Mouse (Mus musculus) T-helper 2 cell (primary cell): ENCODE measurements at regions not wholly inside any gene's neighbourhood (a gene's known extent, or its start where the extent isn't known, plus 50 kb on each side); places are given as distances from the start of the nearest gene placed in this dataset.

Experiments used
- in situ Hi-C: fragments of 300-600 bp; cut with MboI, MseI; formaldehyde crosslinking; loops from one replicate; pipeline ENCODE4 v1.15.1; 2025; ENCODE audit warnings: high pct_unique_total_duplicates

DNA sequence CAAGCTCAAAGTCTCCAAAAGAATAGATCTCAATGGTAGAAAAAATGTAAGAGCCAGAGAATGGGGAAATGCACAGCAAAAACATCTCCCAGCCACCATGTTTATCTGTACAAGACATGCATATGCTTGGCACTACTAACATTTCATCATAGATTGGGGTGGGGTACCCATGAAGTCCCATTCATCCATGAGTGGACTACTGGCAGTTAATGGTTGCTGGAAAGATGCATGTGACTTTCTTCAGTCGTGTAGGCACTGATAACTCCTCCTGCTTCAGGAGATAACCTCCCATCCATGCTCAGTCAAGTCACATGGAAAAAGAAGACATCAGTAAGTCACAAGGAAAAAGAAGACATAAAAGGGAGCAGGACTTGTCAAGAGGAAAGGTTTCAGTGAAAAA is 65.3 kb downstream of the Lpar4 start:
- in situ Hi-C loops = no loop called here

GRCm38 (mm10) chrX:106986794-106987193 is 66.4 kb downstream of the Lpar4 start:
- in situ Hi-C loops = no loop called here

DNA sequence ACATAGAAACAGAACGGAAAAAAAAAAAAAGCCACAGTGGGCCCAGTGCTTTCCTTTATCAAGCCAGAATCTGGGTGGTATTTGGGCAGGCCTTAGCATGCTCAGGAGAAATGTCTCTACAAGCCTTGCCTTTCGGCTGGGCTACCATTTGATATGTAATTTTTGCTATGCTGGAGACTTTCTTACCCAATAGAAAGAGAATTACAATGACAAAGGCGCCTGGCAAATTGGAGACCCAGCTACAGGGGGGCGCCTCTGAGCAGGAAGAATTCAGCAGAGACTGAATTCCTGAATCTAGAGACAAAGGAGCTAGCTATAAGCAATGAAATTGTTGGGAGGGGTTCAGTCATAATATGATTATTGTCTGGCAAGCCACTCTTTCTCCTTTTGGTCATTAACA is 67.4 kb downstream of the Lpar4 start:
- in situ Hi-C loops = no loop called here

DNA sequence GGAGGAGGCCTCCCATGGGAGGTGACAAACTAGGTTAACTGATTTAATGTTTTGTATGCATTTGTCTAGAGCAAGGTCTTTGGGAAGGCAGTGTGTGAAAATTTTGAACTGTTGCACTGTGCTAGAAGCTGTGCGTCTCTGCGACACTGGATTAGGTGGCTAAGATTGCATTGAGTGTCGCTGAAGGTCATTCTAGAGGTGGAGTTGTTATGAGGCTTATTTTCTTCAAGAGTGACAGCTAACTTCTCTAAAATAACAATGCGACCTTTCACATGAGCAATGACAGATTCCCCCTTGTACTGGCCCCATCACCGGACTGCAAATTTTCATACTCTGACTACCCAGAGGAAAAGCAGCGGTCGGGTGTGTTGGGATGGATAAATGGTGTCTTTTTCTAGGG is 83.8 kb upstream of the P2ry10 start:
- in situ Hi-C loops = no loop called here

- in situ Hi-C loops = no loop called here
Observed at GRCm38 (mm10) chrX:107008968-107009367, 79.3 kb upstream of the P2ry10 start.

GRCm38 (mm10) chrX:107012615-107013014 is 75.7 kb upstream of the P2ry10 start:
- in situ Hi-C loops = no loop called here

DNA sequence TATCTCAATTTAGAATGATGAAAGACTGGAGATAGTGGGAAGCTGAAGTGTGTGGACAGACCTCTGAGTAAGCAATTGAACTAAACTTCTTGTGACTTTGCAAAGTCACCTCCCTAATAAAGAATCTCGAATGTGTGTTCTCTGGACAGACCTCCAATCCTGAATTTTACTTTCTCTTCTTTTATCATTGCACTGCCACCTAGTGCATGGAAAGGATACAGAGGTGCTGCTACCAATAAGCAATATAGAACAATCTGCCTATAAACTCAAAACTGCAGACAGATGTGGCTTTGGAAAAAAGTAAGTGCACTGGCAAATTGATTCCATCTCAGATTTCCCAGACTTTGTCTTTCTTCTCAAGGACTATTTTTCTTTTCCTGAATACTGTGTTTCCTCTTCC is 73.0 kb upstream of the P2ry10 start:
- in situ Hi-C loops = no loop called here

DNA sequence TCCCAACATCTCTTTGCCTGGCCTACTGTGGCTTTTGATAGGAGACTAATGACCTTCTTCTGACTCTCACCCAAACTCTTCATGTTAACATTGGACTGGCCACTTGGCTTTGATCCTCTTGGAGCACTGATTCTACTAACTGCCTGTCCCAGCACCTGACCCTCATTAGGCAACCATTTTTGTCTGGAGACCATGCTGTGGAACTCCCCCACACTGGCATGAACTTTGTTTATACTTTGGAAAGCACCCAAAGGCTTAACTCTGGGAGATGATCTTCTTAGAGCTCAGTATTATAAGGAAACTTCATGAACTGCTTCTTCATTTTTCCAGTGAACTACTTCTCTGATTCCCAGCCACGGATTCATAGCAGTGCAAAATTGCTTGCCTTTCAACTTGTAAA is 56.6 kb upstream of the P2ry10 start:
- in situ Hi-C loops = loop anchor here (10.0 kb wide), 1 partner anchor 963 kb away; no protein-coding TSS in a partner anchor

- in situ Hi-C loops = loop anchor here (10.0 kb wide), 1 partner anchor 957 kb away; no protein-coding TSS in a partner anchor
Observed at GRCm38 (mm10) chrX:107038041-107038440, 50.3 kb upstream of the P2ry10 start.
